15 mouse cellular contexts compared by ENCODE assay signal in the genomic region with DNA sequence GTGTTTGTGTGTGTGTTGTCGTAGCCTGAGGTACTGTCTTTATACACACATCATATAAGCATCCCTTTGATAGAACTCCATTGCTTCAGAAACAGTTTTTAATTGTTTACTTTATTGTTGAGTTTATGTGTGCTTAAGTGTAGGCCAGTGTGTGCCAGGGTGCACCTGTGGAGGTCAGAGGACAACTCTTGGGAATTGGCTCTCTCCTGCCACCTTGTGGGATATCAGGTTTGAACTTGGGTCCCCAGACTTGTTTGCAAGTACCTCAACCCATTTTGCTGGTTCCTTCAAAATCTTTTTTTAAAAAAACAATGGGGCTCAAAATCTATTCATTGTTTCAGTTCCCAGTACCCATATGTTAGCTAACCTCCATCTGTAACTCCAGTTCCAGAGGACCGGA. TPM values are rescaled to one million over a fixed set of nuclear protein-coding genes. Genes with fewer than 3 reads are reported as not detected.
DNase-seq lines count a peak whose midpoint lies in the region; ATAC-seq and TF ChIP-seq lines count a peak whose summit lies in the region.
"Had no signal": no experiment of that assay in that cellular context is flagged by ENCODE, and none has a peak within 500 bp of the region (broad histone marks: within the 10 kb centered on the region; RNA-seq: fewer than 3 reads in every experiment).

No protein-coding gene starts in this region.

- POLR2A ChIA-PET in Patski (lab: Charles Lee), result no interaction called here

- 71% methylated on average over 2 of the region's 2 CpGs for WGBS in liver, embryonic 14.5 days (ENCODE audit: insufficient replicate concordance)

- H3K4me2 ChIP-seq in liver, embryonic 14.5 days (ENCODE audit: low read depth), result no peak overlapping the region
- H3K4me2 ChIP-seq: hindbrain, embryonic 14.5 days; neural tube, embryonic 12.5 days had no signal

- no peaks in the 10 kb centered on the region for H3K9me3 ChIP-seq in E14TG2a.4 (ENCODE audit: low read length)
- no peaks in the 10 kb centered on the region for H3K9me3 ChIP-seq in liver, embryonic 14.5 days (ENCODE audit: control insufficient read depth, low read length)
- H3K9me3 ChIP-seq: megakaryocyte, embryonic 14.5 days; neural tube, embryonic 12.5 days had no signal

- CTCF ChIA-PET in Patski (lab: Charles Lee), result interaction anchor here (1.1 to 2.8 kb wide), 5 partner anchors 10 to 69 kb away, joined by 3 to 10 read pairs (median 6); no protein-coding TSS in a partner anchor

- H3K4me3 ChIP-seq in layer of hippocampus, adult 2 months, result no peak overlapping the region
- no peak overlapping the region for H3K4me3 ChIP-seq in E14TG2a.4 (replicated peaks; ENCODE audit: low read length)
- H3K4me3 ChIP-seq in liver, embryonic 14.5 days (ENCODE audit: insufficient read depth in 1 of 2, low read depth in 2 of 2, low read length in 2 of 2), result no peak overlapping the region
- H3K4me3 ChIP-seq: erythroblast, embryonic 14.5 days; megakaryocyte, embryonic 14.5 days; neural tube, embryonic 12.5 days had no signal

- no peak for ATAC-seq in Patski
- ATAC-seq in liver, embryonic 14.5 days (ENCODE audit: insufficient read depth), result no peak
- no peak for ATAC-seq in frontal cortex, adult (ENCODE audit: low TSS enrichment)

- peak; percentile 69 for TF ChIP-seq CTCF in layer of hippocampus, adult 2 months (conservative IDR thresholded peaks at IDR 0.05)
- peak; percentile 29 for TF ChIP-seq CTCF in E14TG2a.4 (conservative IDR thresholded peaks at IDR 0.05; ENCODE audit: low read length)
- peak; percentile 55 for TF ChIP-seq CTCF in Patski (IDR thresholded peaks at IDR 0.05)
- peak; percentile 58 for TF ChIP-seq CTCF in liver, embryonic 14.5 days (IDR thresholded peaks at IDR 0.05; ENCODE audit: low read depth)

- no peaks in the 10 kb centered on the region for H3K36me3 ChIP-seq in E14TG2a.4 (ENCODE audit: insufficient read depth, low read length)
- H3K36me3 ChIP-seq in liver, embryonic 14.5 days (replicated peaks; ENCODE audit: control insufficient read depth, insufficient read depth, low read depth), result no peaks in the 10 kb centered on the region
- H3K36me3 ChIP-seq: neural tube, embryonic 12.5 days had no signal

- H3K4me1 ChIP-seq in E14TG2a.4 (replicated peaks; ENCODE audit: low read depth, low read length), result peaks cover 9% of the 10 kb centered on the region
- no peaks in the 10 kb centered on the region for H3K4me1 ChIP-seq in liver, embryonic 14.5 days (replicated peaks; ENCODE audit: control insufficient read depth in 2 of 2, insufficient read depth in 2 of 2, low read length in 1 of 2)

- H3K27me3 ChIP-seq in E14TG2a.4 (ENCODE audit: insufficient read depth, low read length) (peaks cover 27% of the 10 kb centered on the region), Patski (no peaks in the 10 kb centered on the region)
- H3K27me3 ChIP-seq in liver, embryonic 14.5 days (ENCODE audit: control insufficient read depth, insufficient read depth, low read length), result peaks cover 5% of the 10 kb centered on the region; the same call in 1 of the 2 replicates
- H3K27me3 ChIP-seq: neural tube, embryonic 12.5 days had no signal

- no peak for TF ChIP-seq EP300 in liver, embryonic 14.5 days (IDR thresholded peaks at IDR 0.05; ENCODE audit: low read depth)

- no peak for DNase-seq in layer of hippocampus, adult 2 months (ENCODE audit: low spot score in 2 of 2)
- DNase-seq in layer of hippocampus, postnatal 36 days, result no peak
- no peak for DNase-seq in Patski (ENCODE audit: low read depth, low spot score)
- no peak for DNase-seq in liver, embryonic 14.5 days (ENCODE audit: low read depth in 3 of 3, low spot score in 3 of 3)
- DNase-seq in left cerebral cortex, adult 8-10 months (ENCODE audit: low spot score in 2 of 2), result no peak
- no peak for DNase-seq in c-Kit-positive CD71-positive TER-119-positive erythroid progenitor cells, embryonic 14.5 days (ENCODE audit: low spot score)
- DNase-seq: cerebellum, adult 11 months; gastrocnemius, postnatal 36 days; left cerebral cortex, postnatal 4 days had no signal

- no peak overlapping the region for H3K9ac ChIP-seq in liver, embryonic 14.5 days (replicated peaks)
- H3K9ac ChIP-seq: hindbrain, embryonic 14.5 days; neural tube, embryonic 12.5 days had no signal

- in situ Hi-C loops in Patski (cut with MboI; ENCODE audit: low pct_unique_long_range_greater_than_20kb), result no loop called here

- no peak overlapping the region for H3K27ac ChIP-seq in layer of hippocampus, adult 2 months
- H3K27ac ChIP-seq in liver, embryonic 14.5 days, result no peak overlapping the region
- H3K27ac ChIP-seq: hindbrain, embryonic 14.5 days; neural tube, embryonic 12.5 days had no signal

RNA-seq across cellular contexts. Expression of gene Cgref1, which starts 2.4 kb away (rescaled TPM):
- 10 to 100 TPM; 15.5 to 16.7 TPM for total RNA-seq in layer of hippocampus, adult 2 months (2021)
- total RNA-seq in layer of hippocampus, postnatal 36 days (2021), result 10 to 100 TPM; 16.5 to 16.7 TPM
- polyA plus RNA-seq in Patski (2021), result 0.23 TPM
- polyA plus RNA-seq in liver, embryonic 14.5 days (2012; rRNA removed), result 2.9 and 4.2 TPM in 2 replicates
- 5.1 and 5.4 TPM in 2 replicates for polyA plus RNA-seq in liver, embryonic 14.5 days (2014; fragmentation: Nextera tagmentation; extraction: Ambion mirVana)
- 10 to 100 TPM; 23.9 to 28.0 (median 27.1) TPM for total RNA-seq in left cerebral cortex, adult 8-10 months (2022)
- polyA plus RNA-seq: erythroblast, embryonic 14.5 days had no signal

RNA-seq across cellular contexts. Expression of gene Preb, which starts 17.2 kb away (rescaled TPM):
- total RNA-seq in layer of hippocampus, adult 2 months (2021), result 100 to 1,000 TPM; 132 to 145 TPM
- 100 to 1,000 TPM; 115 to 137 TPM for total RNA-seq in layer of hippocampus, postnatal 36 days (2021)
- 226 TPM for polyA plus RNA-seq in Patski (2021)
- polyA plus RNA-seq in liver, embryonic 14.5 days (2012; rRNA removed), result 89.2 and 95.2 TPM in 2 replicates
- 53.8 and 59.6 TPM in 2 replicates for polyA plus RNA-seq in liver, embryonic 14.5 days (2014; fragmentation: Nextera tagmentation; extraction: Ambion mirVana)
- 100 to 1,000 TPM; 114 to 135 (median 128) TPM for total RNA-seq in left cerebral cortex, adult 8-10 months (2022)

RNA-seq across cellular contexts. Expression of gene Khk, which starts 21.8 kb away (rescaled TPM):
- total RNA-seq in layer of hippocampus, adult 2 months (2021), result 10 to 100 TPM; 17.0 to 17.7 TPM
- 10 to 100 TPM; 10.1 to 13.6 TPM for total RNA-seq in layer of hippocampus, postnatal 36 days (2021)
- 45.3 TPM for polyA plus RNA-seq in Patski (2021)
- polyA plus RNA-seq in liver, embryonic 14.5 days (2012; rRNA removed), result 30.3 and 31.1 TPM in 2 replicates
- 38.8 and 40.8 TPM in 2 replicates for polyA plus RNA-seq in liver, embryonic 14.5 days (2014; fragmentation: Nextera tagmentation; extraction: Ambion mirVana)
- total RNA-seq in left cerebral cortex, adult 8-10 months (2022), result 10 to 100 TPM; 16.2 to 21.5 (median 18.9) TPM

RNA-seq across cellular contexts. Expression of gene Tcf23, which starts 25.5 kb away (rescaled TPM):
- under 1 TPM; 0.10 to 0.20 TPM for total RNA-seq in layer of hippocampus, adult 2 months (2021)
- under 1 TPM; 0.10 to 0.13 TPM for total RNA-seq in layer of hippocampus, postnatal 36 days (2021)
- not detected for polyA plus RNA-seq in Patski (2021)
- polyA plus RNA-seq in liver, embryonic 14.5 days (2012; rRNA removed), result 0.01 TPM in 2 replicates
- polyA plus RNA-seq in liver, embryonic 14.5 days (2014; fragmentation: Nextera tagmentation; extraction: Ambion mirVana), result 0.09 TPM in 1 of 2 replicates, not detected in the other
- under 1 TPM; 0.12 to 0.27 (median 0.16) TPM for total RNA-seq in left cerebral cortex, adult 8-10 months (2022)
- polyA plus RNA-seq: erythroblast, embryonic 14.5 days; neural tube, embryonic 12.5 days had no signal

RNA-seq across cellular contexts. Expression of gene Emilin1, which starts 29.8 kb away (rescaled TPM):
- total RNA-seq in layer of hippocampus, adult 2 months (2021), result 1 to 10 TPM; 2.0 TPM
- 1 to 10 TPM; 2.0 to 2.3 TPM for total RNA-seq in layer of hippocampus, postnatal 36 days (2021)
- polyA plus RNA-seq in Patski (2021), result 0.30 TPM
- polyA plus RNA-seq in liver, embryonic 14.5 days (2012; rRNA removed), result 18.4 and 22.2 TPM in 2 replicates
- 21.3 and 23.2 TPM in 2 replicates for polyA plus RNA-seq in liver, embryonic 14.5 days (2014; fragmentation: Nextera tagmentation; extraction: Ambion mirVana)
- 1 to 10 TPM; 2.3 to 4.2 (median 2.8) TPM for total RNA-seq in left cerebral cortex, adult 8-10 months (2022)
